In genomic region chr8:72219541-72220363, GRCm38 (mm10) we compare ENCODE assay signal across 8 mouse cellular contexts. TPM values are rescaled to one million over a fixed set of nuclear protein-coding genes. Genes with fewer than 3 reads are reported as not detected.
A peak's percentile ranks its signal among the peaks of the same experiment; 100 is the strongest.
DNase-seq lines count a peak whose midpoint lies in the region; ATAC-seq lines count a peak whose summit lies in the region.

TSS of gene Fam32a (plus strand) at chr8:72219730.

- peak; percentile 94 for ATAC-seq in megakaryocyte progenitor cell, adult 5-6 weeks (replicated peaks; ENCODE audit: poor library complexity)

- peak; percentile 88 for DNase-seq in adipocyte (ENCODE audit: low spot score)
- DNase-seq in embryo, embryonic 10 days (ENCODE audit: low spot score): peak; percentile 99
- DNase-seq in gastrocnemius, postnatal 10 days: peak; percentile 81
- peak; percentile 99 for DNase-seq in induced T-regulatory cell, adult 2 months (ENCODE audit: low read depth)
- peak; percentile 78 to 92 for DNase-seq in left cerebral cortex, adult 9 months (ENCODE audit: low spot score in 2 of 2)
- peak; percentile 87 for DNase-seq in right cerebral cortex, postnatal 14 days
- DNase-seq in urinary bladder, postnatal 36 days (ENCODE audit: low spot score in 2 of 2): peak; percentile 76 to 89

RNA-seq across cellular contexts. Expression of gene Fam32a, which starts in this region (rescaled TPM):
- 10 to 100 TPM; 14.7 to 17.9 TPM for total RNA-seq in gastrocnemius, postnatal 10 days (2021)
- 40.5 and 44.9 TPM in 2 replicates for total RNA-seq in megakaryocyte progenitor cell, adult 5-6 weeks (2015)
- 37.5 and 39.1 TPM in 2 replicates for total RNA-seq in megakaryocyte progenitor cell, adult 5-6 weeks (2017)

Comparison
In these comparisons a context has a peak if more than half of its experiments do, and no peak if none do; other contexts are left out.
1. Peak in every context shown above with its lines: DNase-seq and ATAC-seq.